Mouse (Mus musculus) thymus, postnatal 25 days (tissue): ENCODE data around the gene Apba3.

Source experiments
- DNase-seq: peaks from one replicate; pipeline ENCODE4 v3.0.0; 2022

Apba3 gene

DNA sequence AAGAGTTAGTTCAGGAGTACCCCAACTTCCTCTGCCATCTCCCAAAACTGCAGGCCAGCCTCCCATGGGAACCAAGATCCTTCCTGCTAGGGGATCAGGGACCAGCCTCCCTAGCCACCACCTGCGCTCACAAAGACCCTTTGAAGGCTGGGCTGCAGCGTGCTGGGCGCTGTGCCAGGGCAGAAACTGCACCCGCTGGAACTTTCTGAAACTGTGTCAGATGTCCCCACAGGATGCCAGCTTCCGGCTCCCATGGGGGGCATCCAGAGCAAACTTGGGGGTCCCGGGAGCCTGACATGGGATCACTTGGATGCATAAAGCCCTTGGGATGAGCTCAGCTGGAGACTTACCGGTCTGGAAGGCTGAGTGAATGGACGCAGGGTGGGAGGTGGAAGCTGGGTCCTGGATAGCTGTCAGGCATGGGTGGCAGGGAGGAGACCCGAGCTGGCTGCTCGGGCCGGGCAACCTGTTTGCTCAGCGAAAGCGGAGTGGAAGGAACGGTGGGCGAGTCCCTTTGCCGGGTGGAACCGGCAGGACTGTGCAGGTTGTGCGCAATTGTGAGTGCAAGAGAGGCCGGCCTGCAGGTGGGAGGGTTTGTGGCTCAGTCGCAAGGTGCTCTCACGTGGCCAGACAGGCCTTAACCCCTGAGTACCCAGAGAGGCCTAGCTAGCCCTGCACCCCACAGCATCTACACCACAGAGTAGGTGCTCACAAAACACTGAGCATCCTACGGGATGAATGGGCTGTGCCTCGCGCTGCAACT is 24.1 kb downstream of the Apba3 start:
- DNase-seq = peak; percentile 76

DNA sequence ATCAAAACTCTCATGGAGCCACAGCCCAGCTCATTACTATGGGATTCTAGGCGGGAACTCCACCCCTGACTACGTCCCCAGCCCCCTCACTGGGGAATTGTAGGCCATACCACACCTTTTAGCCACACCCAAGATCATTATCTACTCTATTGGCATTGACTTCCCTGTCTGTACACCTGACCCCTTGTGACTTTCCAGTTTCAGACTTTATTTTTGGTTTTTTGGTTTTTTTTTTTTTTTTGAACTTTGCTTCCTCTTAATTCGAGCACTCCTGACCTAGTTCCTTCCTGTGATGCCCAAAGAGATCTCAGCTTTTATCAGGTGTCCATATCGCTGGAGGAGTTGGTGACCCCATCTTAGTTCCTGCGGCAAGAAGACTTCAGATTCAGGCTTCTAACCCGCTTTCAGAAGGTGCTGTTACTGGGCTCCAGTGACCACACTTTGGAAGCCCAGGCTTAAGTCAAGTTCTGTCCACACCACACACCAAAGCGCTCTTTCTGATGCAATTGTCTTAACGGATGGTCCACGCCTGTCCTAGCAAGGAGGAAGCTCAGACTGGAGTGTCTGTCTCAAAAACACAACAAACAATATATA is 24.8 kb downstream of the Apba3 start, which contains the start of gene Tjp3:
Gene Tjp3, minus strand, starts transcription at position 71 of the 594 bp plus-strand sequence.
- DNase-seq = no peak

DNA sequence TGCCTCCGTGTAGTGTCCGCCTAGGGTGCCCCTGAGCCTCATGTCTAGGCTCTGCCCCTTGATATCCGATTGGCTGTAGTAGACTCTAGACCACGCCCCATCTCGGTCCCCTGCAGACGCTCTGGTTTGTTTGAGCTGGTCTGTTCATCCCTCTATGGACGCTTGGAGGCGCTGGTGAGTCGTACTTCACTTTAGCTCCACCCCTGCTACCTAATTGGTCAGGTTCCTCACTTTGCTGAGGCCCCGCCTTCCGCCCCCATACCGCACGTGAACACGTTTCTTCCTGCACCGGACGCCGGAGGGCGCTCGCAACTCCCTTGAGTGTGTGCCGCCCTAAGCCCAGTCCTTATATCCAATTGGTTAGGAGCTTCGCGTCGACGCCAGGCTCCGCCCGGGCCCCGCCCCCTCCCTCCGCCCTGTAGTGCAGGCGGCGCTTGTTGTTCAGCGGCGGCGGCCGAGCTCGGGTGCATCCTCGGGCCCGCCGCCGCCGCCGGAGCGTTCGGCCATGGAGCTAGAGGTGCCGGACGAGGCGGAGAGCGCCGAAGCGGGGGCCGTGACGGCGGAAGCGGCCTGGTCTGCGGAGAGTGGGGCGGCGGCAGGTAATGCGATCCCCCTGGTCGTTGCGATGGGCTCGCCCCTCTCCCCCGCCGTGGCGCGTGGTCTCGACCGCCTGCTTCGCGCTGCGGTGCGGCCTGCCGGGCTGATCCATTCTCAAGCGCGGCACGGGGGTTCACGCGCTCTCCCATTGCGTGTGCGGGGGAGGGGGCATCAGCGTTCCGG is 26.0 kb downstream of the Apba3 start, which contains the start of gene Pip5k1c:
Gene Pip5k1c, plus strand, starts transcription at position 410 of the 780 bp plus-strand sequence.
- peak; percentile 100 for DNase-seq

DNA sequence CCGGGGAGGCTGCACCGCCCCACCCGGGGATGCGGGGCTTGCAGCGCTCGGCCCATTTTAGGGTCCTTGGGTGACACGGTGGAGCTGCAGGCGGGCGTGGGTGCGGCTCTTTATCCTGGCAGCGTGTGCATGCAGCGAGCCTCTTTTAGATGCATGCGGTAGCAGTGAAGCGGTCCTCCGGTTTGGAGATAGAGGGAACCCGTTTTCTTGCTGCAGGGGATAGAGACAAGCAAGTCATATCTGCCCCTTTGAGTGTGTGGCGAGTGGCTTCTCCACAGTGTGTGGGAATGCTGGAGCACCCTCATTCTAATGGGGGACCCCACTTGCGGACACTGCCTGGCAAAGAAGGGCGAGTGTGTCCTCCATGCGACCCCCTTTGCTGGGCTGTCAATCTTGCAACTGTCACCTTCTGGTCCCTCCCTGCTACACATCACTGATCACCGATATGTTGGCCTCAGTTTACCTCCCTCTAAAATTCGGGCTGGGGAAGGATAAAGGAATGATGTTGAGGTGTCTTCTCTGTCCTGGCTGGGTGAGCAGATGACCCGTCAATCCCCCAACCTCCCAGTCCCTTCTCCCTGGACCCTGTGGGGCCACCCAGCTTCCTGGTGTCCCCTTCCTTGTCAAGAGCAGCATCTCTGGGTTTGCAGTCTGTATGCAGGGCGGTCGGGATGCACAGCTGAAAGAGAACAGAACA is 26.7 kb downstream of the Apba3 start:
- no peak for DNase-seq

DNA sequence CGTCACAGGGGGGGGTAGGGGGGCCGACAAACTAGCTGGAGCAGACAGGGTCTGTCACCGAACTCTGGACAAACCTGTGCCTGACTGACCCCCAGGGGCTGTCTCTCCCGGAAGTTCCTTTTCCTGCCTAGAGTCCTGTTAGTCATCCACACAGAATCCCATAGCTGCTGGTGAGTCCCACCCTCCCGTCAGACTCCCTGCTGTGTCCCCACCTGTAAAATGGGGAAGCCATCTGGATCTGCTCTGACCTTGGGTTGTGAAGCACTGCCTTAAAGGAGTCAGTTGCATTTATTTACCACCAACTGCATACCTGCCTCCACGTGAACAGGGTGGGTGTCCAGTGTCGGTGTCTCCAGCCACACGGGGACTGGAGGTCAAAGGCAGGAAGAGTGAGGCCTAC is 27.7 kb downstream of the Apba3 start:
- no peak for DNase-seq

DNA sequence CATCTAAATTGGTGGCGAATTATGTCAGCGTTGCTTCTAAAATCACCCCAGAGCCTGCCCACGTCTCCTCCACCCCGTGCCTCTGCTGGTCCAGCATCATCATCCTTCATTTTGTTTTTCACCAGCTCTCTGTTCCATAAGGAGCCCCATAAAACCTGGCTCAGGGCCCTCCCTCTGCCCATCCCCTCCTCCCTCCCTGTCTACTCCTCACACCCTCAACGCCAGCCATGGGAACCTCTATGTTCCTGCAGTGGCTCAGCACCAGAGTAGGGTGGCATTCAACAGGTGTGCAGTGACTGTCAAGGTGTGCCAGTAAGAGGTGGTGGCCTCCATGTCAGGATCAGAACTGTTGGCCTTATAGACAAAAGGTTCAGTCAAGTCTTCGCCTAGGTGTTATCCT is 28.4 kb downstream of the Apba3 start:
- DNase-seq = no peak

DNA sequence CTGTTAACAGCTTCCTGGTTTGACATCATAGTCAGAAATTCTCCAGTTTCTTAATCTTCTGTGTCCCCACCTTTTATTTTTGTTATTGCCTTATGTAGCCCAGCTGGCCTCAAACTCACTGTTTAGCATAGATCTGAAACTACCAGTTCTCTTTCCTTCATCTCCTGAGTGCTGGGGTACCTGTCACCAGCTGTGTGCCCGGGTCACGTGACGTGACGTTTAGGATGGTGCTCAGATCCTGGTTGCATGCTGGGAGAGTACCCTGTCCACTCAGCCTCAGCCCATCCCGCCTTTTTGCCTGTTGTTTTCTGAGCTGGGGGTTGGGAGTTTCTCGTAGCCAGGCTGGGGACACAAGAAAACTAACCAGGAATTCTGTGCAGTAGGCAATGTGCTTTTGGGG is 30.5 kb downstream of the Apba3 start:
- DNase-seq = peak; percentile 75

DNA sequence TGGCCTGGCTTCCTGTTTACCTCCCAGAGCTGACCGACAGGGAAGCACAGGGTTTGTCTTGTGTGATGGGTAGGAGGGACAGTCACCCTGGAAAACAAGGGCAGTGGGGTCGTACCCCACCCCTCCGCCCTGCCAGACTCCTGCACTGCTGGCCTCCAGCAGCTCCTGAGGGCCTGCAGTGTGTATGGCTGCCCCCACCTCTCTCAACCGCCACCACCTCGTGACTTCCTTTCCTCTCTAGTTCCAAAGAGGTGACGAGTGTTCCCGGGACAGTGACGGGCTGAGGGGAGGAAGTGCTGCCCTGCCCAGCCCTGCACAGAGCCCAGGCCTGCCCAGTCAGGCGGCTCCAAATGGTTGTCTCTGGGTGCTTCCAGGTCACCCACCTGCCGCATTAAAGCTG is 31.1 kb downstream of the Apba3 start:
- peak; percentile 82 for DNase-seq

DNA sequence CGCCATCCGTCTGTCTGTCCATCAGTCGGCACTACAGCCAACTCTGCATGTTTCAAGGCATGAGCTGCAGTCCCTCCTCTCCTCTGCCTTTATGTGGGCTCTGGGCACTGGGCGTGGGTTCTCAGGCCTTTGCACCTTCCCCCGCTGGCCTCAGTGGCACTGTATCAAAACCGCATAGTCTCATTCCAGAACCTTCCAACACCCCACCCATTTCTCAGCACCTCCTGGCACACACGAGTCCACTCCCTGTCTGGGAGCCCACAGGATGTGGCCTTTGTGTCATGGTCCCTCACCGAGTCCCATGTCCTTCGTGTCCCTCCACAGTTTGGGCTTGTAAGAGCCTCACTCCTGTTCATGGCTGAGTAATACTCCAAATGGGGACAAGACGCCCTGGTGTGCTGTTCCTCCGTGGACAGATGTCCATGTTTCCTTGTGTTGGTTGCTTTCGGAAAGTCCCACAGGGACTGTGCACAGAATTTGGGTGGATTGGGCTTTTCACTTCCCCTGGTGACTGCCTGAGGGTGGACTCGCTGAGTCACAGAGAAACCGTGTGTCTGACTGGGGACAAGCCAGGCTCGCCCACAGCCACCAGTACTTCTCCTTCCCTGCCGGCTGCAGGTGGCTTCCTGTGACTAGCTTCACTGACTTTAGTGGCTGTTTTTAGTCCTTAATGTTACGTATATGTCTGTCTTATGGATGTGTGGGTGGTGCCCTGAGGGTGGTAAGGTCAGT is 31.8 kb downstream of the Apba3 start:
- peak; percentile 68 for DNase-seq

DNA sequence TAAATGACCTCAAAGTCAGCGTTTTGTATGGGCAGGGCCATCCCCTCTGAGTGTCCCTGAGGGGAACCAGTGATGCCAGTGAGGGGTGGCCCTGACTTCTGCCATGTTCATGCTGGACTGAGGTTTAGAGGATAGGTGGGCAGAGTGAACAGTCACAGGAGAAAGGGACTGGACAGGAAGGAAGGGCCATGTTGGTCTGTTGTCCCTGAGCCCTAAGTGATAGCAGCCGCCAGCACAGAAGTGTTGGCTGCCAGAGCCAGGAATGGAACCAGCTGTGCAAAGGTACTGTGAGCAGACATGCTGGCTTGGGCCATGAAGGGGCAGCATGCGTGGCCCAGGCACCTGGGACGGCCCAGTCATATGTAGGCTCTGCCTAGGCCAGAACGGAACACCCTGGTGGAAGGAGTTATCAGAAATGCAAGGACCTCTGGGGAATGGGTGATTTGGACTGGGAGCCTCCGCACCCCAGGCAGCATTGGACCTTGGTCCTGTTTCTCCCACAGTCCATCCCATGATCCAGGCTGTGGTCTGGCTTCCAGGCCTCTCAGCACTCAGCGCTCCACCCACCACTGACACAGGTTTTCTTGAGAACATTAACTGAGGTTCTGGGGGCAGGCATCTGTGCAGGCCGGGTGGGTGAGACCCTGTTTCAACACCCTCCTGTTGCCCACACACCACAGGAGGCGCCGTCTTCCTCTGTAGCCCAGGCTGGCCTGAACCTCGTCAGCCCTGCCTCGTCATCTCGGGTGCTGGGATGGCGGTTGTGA is 33.0 kb downstream of the Apba3 start:
- DNase-seq = no peak

DNA sequence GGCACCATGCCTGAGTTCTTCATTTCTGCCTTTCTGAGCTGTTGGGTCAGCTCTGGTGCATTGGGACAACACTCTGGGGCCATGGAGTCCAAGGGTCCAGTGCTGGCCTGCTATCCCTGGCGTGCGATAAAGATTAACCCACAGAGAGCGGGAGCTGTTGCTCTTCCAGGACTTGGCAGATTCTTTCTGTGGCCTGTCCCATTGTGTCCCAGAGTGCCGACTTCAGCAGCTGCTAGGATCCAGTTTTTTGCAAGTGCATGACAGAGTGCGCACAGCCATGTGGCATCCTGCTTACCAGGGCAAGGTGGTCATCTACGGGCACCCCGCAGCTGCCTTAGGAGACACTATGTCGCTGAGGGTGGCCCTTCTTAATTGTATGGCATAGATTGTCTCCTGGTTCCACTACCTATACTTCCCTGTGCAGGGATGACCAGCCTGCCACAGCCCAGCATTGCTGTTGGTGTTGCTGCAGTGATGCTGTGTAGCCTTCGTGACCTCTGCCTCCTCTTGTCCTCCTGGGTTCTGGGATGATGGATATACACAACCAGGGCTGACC is 33.7 kb downstream of the Apba3 start:
- DNase-seq = no peak

DNA sequence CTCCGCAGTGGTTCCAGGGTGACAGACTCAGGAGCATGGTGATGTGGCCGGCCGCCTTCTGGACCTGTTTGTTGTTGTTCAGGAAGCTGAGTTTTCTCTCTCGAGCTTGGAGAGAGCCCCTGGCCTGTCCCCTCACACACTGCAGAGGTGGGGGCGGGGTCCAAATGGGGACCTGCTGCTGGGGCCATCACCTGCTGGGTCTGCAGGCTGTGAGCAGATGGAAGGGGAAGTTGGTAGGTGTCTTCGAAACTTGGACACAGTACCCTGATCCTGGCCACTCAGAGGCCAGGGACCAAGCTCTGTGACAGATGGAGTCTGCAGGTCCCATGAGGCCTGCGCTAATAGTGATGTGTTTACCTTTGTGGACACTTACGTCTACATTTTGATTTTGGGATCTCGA is 34.6 kb downstream of the Apba3 start:
- DNase-seq = no peak

DNA sequence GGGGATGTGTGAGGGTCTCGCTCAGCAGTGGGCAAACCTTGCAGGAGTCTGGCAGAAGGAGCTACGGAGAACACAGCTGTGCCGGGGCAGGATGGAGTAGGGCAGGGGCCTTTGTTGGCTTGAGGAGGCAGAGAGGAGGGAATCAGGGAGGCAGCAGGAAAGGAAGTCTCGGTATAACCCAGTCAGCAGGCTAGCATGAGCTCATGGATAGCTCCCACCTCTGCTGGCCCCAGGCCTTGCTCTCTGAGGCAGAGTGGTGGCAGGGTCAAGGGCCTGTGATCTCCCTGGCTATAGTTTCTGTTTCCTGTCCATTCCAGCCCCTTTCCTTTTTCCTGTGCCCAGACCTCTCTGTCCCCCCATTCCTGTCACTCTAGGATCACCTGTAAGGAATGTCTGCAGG is 35.5 kb downstream of the Apba3 start:
- no peak for DNase-seq

DNA sequence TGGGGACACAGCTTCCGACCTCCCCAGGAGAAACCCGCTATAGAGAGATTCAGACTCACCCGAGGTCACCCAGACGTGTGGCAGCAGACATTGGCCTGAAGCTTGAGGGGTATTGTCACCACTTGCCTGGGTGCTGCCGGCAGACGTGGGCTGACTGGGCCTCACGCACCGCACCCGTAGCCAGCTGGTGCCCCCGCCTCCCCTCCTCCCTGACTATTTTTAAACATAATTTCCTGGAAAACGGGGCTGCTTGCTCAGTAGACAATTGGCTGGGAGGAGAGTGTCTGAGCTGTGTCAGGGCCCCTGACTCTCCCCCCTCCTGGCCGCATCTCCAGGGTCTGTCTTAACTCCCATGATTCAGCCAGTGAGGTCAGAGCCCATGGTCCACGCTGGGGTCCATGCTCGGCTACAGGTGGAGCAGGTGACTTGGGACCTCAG is 36.0 kb downstream of the Apba3 start:
- DNase-seq = peak; percentile 36

DNA sequence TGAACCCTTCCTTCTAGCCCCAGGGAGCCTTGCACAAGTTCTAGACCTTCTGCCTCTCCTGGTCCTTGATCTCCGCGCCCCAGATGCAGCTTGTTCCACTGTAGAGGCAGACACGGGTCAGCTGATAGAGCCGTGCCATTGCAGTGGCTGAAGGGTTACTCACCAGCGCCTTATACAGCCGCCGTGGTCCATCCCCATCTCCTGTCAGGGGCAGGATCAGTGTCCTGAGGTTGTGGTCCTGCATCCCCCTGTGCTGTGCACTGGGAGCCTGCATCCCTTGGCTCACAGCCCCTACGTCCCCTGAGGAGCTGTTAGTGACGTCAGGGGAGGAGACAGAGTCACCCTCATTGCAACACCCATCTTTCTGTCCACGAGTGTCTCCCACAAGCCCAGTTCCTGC is 36.5 kb downstream of the Apba3 start:
- no peak for DNase-seq

DNA sequence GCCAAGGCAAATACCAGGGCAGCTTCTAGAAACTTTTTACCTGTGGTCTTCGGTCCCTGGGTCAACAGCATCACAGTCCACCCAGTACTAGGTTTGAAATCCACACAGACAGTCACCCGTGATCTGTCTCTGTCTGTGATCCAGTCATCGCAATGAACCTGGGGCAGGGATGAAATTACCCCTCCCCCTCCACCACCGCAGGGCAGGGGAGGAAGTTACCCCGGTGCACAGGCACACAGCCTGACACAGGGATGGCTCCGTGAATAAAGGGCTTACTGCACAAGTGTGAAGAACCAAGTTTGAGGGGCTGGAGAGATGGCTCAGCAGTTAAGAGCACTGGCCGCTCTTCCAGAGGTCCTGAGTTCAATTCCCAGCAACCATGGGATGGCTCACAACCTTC is 37.0 kb downstream of the Apba3 start:
- peak; percentile 75 for DNase-seq

DNA sequence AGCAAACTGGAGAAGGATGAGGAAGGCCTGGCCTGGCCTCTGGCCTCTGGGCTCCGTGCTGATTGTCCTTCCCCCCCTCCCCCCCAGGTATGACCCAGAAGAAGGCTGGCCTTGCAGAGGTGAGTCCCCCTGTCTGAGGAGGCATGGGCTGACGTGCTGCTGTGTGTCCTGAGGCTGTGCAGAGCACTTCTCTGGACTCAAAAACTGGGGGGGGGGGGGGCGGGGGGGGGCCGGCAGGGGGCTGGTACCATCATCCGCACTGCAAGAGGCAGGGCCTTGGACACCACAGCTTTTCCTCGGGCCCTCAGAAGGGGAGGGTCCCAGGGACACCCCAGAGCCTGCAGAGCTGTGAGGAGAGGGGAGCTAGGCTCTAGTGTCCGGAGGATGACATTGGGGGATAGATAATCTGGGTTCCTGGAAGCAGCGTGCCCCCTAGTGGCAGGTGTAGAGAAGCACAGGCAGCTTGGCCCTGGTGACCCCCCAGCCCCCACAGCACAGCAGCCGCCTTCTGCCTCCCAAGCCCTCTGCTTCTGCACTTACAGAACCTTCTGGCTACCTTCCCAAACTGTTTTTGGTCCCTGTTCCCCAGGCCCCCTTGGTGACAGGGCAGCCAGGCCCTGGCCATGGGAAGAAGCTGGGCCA is 38.0 kb downstream of the Apba3 start:
- DNase-seq = peak; percentile 75

DNA sequence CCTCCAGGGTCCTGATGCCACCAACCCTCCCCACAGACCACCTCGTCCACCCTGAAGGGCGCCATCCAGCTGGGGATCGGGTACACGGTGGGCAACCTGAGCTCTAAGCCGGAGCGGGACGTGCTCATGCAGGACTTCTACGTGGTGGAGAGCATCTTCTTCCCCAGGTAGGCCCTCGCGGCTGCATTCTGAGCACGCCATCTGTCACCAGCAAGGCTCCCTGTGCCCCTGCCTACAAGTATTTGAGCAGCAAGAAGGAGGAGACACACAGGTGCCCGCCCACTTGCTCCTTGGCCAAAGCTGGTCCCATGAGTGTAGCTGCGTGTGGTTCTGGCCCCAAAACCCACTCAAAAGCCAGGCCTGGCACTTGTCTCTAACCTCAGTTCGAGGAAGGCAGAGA is 38.9 kb downstream of the Apba3 start:
- no peak for DNase-seq

DNA sequence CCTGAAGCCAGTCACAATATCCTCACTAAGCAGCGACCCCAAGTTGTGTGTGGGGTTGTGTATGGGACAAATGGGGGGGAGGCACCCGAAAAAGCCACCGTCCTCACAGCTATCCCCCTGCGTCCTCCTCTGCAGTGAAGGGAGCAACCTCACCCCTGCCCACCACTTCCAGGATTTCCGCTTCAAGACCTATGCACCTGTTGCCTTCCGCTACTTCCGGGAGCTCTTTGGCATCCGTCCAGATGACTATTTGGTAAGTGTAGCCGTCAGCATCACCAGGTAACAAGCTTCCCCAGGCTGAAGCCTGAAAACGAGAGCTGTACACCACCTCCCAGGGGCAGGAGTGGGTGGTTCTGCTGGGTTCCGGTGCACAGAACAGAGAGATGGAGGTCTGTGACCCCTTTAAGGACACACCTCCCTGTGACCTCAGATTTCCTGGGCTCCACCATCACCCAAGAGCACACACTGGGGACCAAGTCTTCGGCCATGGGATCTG is 39.5 kb downstream of the Apba3 start:
- DNase-seq = no peak

DNA sequence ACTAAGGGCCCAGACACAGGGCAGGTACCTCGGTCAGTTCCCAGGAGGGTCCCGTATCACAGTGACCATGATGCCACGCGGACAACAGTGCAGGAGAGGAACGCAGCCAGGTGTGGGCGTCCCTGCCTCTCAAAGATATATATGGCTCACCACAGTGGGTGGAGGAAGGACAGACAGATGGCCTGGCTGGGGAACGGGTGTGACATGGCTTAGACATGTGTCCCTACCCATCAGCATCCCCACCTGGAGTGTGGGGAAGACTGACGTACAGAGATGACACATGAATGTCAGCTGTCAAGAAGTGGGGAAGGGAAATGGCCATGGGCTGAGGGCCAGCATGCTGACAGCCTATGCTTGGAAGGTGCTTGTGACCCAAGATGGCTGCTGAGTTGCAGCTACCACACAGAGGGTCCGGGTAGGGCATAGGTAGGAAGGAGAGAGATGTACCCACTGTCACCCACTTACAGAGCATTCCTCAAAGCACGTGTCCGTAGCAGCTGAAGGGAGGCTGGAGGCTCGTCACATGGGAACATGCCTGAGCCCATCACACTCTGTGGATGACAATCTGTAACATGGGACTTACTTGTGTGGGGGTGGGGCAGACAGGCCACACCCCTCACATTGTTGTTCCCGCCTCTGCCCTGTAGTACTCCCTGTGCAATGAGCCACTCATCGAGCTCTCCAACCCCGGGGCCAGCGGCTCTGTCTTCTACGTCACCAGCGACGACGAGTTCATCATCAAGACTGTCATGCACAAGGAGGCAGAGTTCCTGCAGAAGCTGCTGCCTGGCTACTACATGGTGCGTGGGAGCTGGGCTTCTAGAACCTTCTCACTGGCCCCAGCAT is 40.3 kb downstream of the Apba3 start:
- DNase-seq = no peak
